8 mouse cellular contexts compared by ENCODE assay signal in the genomic region with DNA sequence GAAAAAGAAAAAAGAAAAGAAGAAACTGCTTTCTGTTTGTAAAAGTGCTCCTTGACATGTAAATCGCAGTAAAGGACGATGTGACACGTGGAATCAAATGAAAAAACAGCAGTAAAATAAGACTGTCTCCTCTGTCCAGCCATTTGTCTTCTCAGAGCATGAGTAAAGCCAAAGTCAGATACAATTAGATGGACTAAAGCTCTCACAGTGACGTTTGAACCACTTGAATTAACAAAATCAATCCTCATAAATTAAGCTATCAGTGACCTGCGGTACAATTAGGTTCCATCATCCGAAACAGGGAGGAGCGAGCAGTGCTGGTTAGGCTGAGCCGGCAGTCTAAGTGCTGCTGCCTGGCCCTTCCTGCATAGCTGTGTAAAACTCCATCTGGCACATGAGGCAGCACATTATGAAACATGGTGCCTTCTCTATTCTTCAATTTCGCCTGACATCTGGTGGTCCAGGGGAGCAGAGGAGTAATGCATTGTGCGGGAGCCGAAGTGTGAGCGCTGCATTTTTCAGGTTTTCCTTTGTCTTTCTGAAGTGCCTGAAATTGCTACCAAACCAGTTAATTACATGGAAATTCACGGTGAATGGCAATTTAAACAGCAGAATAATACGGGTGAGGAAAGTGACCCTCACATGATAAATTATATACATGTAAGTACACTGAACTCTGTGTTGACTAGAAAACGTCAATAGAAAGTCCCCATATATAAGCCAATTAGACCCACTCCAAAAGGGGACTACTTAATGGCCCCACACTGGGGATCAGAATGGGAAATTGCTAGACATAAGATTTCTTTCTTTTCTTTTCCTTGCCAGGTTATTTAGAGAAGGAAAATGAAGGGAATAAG.
DNase-seq lines count a peak whose midpoint lies in the region; ATAC-seq lines count a peak whose summit lies in the region.

No protein-coding gene starts in this region.

- no peak overlapping the region for H3K4me2 ChIP-seq in embryonic facial prominence, embryonic 12.5 days (replicated peaks)
- H3K4me2 ChIP-seq in neural tube, embryonic 12.5 days (replicated peaks) = peak overlapping the region; percentile 30

- 58% methylated on average over 15 of the region's 15 CpGs for WGBS in embryonic facial prominence, embryonic 12.5 days
- 19% methylated on average over 15 of the region's 15 CpGs for WGBS in neural tube, embryonic 12.5 days
- 77% methylated on average over 15 of the region's 15 CpGs for WGBS in heart, embryonic 10.5 days

- H3K9me3 ChIP-seq in embryonic facial prominence, embryonic 12.5 days = no peaks in the 10 kb centered on the region
- no peaks in the 10 kb centered on the region for H3K9me3 ChIP-seq in neural tube, embryonic 12.5 days
- no peaks in the 10 kb centered on the region for H3K9me3 ChIP-seq in heart, embryonic 10.5 days

- H3K27ac ChIP-seq in embryonic facial prominence, embryonic 12.5 days = no peak overlapping the region
- H3K27ac ChIP-seq in neural tube, embryonic 12.5 days = peak overlapping the region; percentile 64
- H3K27ac ChIP-seq in heart, embryonic 10.5 days = no peak overlapping the region

- H3K27me3 ChIP-seq in embryonic facial prominence, embryonic 12.5 days = no peaks in the 10 kb centered on the region
- H3K27me3 ChIP-seq in neural tube, embryonic 12.5 days (replicated peaks) = peaks cover 39% of the 10 kb centered on the region
- no peaks in the 10 kb centered on the region for H3K27me3 ChIP-seq in heart, embryonic 10.5 days (ENCODE audit: insufficient read depth, poor library complexity, severe bottlenecking)

- DNase-seq in frontal cortex, postnatal 36 days (ENCODE audit: low spot score in 2 of 2) = peak; percentile 16 to 37
- peak; percentile 5 for DNase-seq in left cerebral cortex, adult 11 months (ENCODE audit: low spot score)
- DNase-seq in adrenal gland, postnatal 14 days = no peak
- no peak for DNase-seq in heart, embryonic 10.5 days (ENCODE audit: low spot score)
- no peak for DNase-seq in thymus, postnatal 36 days

- no peak overlapping the region for H3K4me3 ChIP-seq in embryonic facial prominence, embryonic 12.5 days
- H3K4me3 ChIP-seq in neural tube, embryonic 12.5 days = no peak overlapping the region
- no peak overlapping the region for H3K4me3 ChIP-seq in heart, embryonic 10.5 days

- peak; percentile 72; the same call in 1 of the 2 replicates for ATAC-seq in embryonic facial prominence, embryonic 12.5 days (ENCODE audit: insufficient number of reproducible peaks, insufficient read depth, low FRiP score, low TSS enrichment)
- ATAC-seq in neural tube, embryonic 12.5 days (ENCODE audit: low FRiP score, low read depth) = peak; percentile 96
- ATAC-seq in erythroblast, adult 5-6 weeks (replicated peaks; ENCODE audit: low FRiP score, poor library complexity, severe bottlenecking) = no peak

- H3K4me1 ChIP-seq in embryonic facial prominence, embryonic 12.5 days = no peaks in the 10 kb centered on the region
- no peaks in the 10 kb centered on the region; the same call in 1 of the 2 replicates for H3K4me1 ChIP-seq in neural tube, embryonic 12.5 days
- H3K4me1 ChIP-seq in heart, embryonic 10.5 days = no peaks in the 10 kb centered on the region

- no peaks in the 10 kb centered on the region for H3K36me3 ChIP-seq in embryonic facial prominence, embryonic 12.5 days
- H3K36me3 ChIP-seq in neural tube, embryonic 12.5 days = no peaks in the 10 kb centered on the region
- no peaks in the 10 kb centered on the region for H3K36me3 ChIP-seq in heart, embryonic 10.5 days

- no peak overlapping the region for H3K9ac ChIP-seq in embryonic facial prominence, embryonic 12.5 days
- H3K9ac ChIP-seq in neural tube, embryonic 12.5 days = no peak overlapping the region

Comparison
In these comparisons a context has a peak if more than half of its experiments do, and no peak if none do; other contexts are left out.
1. DNase-seq: peak in frontal cortex, postnatal 36 days (2 of 2) and left cerebral cortex, adult 11 months (single experiment); none in adrenal gland, postnatal 14 days (single experiment), heart, embryonic 10.5 days (single experiment) and thymus, postnatal 36 days (0 of 2).